Mouse (Mus musculus): ENCODE data around the gene Olfr549. TPM values are rescaled to one million over a fixed set of nuclear protein-coding genes. Genes with fewer than 3 reads are reported as not detected.

Gene Olfr549
- not detected for total RNA-seq (2021)
- long read RNA-seq, experiment 1 = 0 reads
- long read RNA-seq, experiment 2 = 0 reads

DNA sequence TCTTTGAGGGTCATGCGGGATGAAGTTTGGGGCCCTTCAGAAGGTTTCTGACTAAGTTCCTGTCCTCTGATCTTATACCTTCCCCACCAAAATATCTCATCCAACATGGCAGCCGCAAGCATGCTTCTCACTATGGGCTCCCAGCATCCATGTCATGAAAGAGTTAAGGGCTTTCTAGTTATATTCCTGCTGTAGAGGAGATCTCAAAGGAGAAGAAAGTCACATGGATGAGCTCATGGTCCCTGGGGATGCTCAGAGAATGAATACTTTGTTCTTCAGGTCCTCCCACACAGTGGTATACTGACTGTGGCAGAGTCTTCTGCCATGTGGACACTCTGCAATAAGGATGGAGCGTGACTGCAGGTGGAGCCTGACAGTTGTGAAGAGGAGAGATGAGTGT is at the start of gene Olfr549:
Gene Olfr549, plus strand, starts transcription at position 301 of the 400 bp plus-strand sequence.
- Histone ChIP-seq H3K27ac (no peak within 1 kb of the TSS), H3K4me3 (no peak within 1 kb of the TSS)
- no peak for DNase-seq (ENCODE audit: extremely low spot score in 1 of 2, low spot score in 2 of 2)
- intact Hi-C loops (cut with DNase I) = no loop called here
- TF ChIP-seq CTCF (IDR thresholded peaks at IDR 0.05) = no peak

DNA sequence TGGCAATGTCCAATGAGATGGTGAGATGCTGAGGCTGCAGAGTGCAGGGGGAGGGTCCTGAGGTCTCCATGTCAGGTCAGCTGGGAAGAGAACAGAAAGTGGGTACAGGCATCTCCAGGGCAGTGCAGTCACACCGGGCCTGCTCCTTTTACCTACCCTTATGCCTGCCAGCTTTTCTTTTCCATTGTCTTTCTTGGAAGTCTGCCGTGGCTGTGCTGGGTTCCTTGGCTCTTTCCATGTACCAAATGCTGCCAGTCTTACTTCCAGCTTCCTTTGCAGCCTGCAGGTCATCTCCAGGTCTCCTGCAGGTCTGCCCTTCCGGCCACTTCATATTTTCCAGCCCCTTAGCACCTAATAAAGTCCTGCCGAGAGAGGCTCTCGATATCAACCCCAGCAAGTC is 47.7 kb upstream of the Olfr549 start:
- DNase-seq (ENCODE audit: extremely low spot score in 1 of 2, low spot score in 2 of 2) = no peak
- intact Hi-C loops (cut with DNase I) = no loop called here
- Histone ChIP-seq H3K4me3 (no peak overlapping the region), H3K27ac (no peak overlapping the region)
- TF ChIP-seq CTCF (IDR thresholded peaks at IDR 0.05) = no peak

DNA sequence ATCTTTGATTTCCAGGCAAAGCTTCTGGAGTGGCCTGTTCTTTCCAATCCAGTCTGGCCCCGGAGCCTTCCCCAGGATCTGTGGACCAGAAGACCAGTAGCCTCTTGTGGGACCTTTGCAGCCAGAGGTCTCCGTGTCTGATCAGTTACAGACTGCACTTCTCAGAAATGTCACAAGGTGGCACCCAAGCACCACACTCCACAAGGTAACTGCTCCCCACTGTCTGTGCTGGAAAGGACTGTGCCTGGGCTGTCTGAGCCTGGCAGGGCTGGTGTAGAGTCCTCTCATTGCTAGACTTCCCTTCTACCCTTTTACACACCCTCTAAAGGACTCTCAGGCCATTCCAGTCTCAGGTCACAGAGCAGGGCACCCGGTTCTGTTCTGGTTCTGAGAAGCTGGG is 42.8 kb upstream of the Olfr549 start:
- peak; percentile 68 to 80 for DNase-seq (ENCODE audit: extremely low spot score in 1 of 2, low spot score in 2 of 2)
- peak; percentile 91 for TF ChIP-seq CTCF (IDR thresholded peaks at IDR 0.05)
- intact Hi-C loops (cut with DNase I) = no loop called here
- H3K4me3 ChIP-seq = no peak overlapping the region
- H3K27ac ChIP-seq = no peak overlapping the region

DNA sequence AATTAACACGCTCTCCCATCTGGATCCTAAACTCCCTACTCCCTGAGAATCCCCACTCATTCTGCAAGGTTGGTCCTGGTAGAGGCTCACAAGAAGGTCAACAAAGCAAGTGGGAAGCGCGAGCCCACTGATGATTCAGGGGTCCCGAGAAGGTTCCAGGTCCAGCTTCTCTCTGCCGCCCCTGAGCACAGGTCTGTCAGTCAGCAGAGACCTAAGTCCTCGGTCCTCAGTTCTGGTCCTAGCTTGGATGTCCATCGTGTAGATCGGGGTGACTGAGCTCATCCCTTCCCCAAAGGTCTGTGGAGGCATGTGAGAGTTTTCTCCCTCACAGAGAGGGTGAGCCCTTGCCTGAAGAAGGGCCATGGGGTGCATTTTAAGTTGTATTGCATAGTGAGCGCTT is 41.6 kb upstream of the Olfr549 start:
- no peak for DNase-seq (ENCODE audit: extremely low spot score in 1 of 2, low spot score in 2 of 2)
- no peak overlapping the region for H3K4me3 ChIP-seq
- H3K27ac ChIP-seq = no peak overlapping the region
- TF ChIP-seq CTCF (IDR thresholded peaks at IDR 0.05) = no peak
- intact Hi-C loops (cut with DNase I) = no loop called here

DNA sequence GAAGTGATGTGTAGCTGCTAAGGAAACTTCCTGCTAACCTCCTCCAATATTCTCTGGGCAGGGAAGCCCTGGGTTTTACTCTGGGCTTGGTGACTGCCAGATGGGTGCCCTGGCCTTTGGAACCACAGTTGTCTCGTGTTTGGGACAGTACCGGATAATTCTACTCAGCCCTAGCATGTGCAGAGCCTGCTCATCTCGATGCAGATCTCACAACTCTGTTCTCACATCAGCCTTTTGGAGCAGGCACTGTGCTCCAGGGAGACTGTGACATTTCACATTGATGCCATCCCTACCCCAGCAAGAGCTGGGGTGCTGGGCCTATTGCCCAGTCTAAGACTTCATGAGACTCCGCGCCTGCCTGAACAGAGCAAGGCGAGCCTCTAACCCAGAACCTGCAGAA is 41.0 kb upstream of the Olfr549 start:
- no peak for TF ChIP-seq CTCF (IDR thresholded peaks at IDR 0.05)
- DNase-seq (ENCODE audit: extremely low spot score in 1 of 2, low spot score in 2 of 2) = no peak

DNA sequence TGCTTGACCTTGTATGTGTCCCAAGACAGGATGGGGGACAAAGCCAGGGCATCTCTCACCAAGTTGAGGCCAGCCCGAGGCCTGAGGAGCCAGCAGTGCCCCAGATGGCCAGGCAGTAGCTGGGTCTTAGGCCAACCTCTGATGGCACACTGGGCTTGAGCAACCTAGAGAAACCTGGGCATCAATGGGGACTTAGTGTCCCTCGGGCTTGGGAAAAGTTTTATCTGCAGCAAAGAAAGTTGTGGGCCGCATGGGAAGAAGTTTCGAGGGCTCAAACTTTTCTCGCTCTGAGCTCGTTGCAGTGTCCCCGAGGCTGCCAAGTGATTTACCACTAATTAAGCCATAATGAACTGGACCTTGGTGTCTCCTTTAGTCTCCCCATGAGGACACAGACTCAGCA is 39.9 kb upstream of the Olfr549 start:
- TF ChIP-seq CTCF (IDR thresholded peaks at IDR 0.05) = no peak
- no peak overlapping the region for H3K27ac ChIP-seq
- no peak for DNase-seq (ENCODE audit: extremely low spot score in 1 of 2, low spot score in 2 of 2)
- intact Hi-C loops (cut with DNase I) = loop anchor here (5.0 kb wide), 1 partner anchor 188 kb away; the partner anchor contains the start of gene Olfr557
- H3K4me3 ChIP-seq = no peak overlapping the region

More for the DNA sequence above, 41.0 kb upstream of the Olfr549 start:
- H3K4me3 ChIP-seq = no peak overlapping the region
- H3K27ac ChIP-seq = no peak overlapping the region
- intact Hi-C loops (cut with DNase I) = no loop called here

GRCm38 (mm10) chr7:102511927-102512326 is 37.7 kb upstream of the Olfr549 start:
- intact Hi-C loops (cut with DNase I) = loop anchor here (2.0 to 5.0 kb wide), 4 partner anchors 185 to 1431 kb away; partner anchors contain the start of gene Olfr557
- H3K27ac ChIP-seq = no peak overlapping the region
- H3K4me3 ChIP-seq = no peak overlapping the region
- no peak for TF ChIP-seq CTCF (IDR thresholded peaks at IDR 0.05)
- DNase-seq (ENCODE audit: extremely low spot score in 1 of 2, low spot score in 2 of 2) = no peak

- TF ChIP-seq CTCF (IDR thresholded peaks at IDR 0.05) = peak; percentile 93
- Histone ChIP-seq H3K4me3 (peak overlapping the region; percentile 61), H3K27ac (peak overlapping the region; percentile 7; the same call in 1 of the 2 replicates)
- peak; percentile 86 to 92 for DNase-seq (ENCODE audit: extremely low spot score in 1 of 2, low spot score in 2 of 2)
- intact Hi-C loops (cut with DNase I) = loop anchor here (1.0 to 5.0 kb wide), 6 partner anchors 123 to 1430 kb away; partner anchors contain the start of gene Olfr557
Observed at GRCm38 (mm10) chr7:102512814-102513435, 36.7 kb upstream of the Olfr549 start.

- no peak overlapping the region for H3K27ac ChIP-seq
- no peak for TF ChIP-seq CTCF (IDR thresholded peaks at IDR 0.05)
Observed at GRCm38 (mm10) chr7:102514144-102514543, 35.5 kb upstream of the Olfr549 start.

GRCm38 (mm10) chr7:102516261-102517050 is 33.2 kb upstream of the Olfr549 start:
- no peak for TF ChIP-seq CTCF (IDR thresholded peaks at IDR 0.05)
- no peak overlapping the region for H3K27ac ChIP-seq
- no peak overlapping the region for H3K4me3 ChIP-seq
- no peak for DNase-seq (ENCODE audit: extremely low spot score in 1 of 2, low spot score in 2 of 2)
- intact Hi-C loops (cut with DNase I) = no loop called here

More at GRCm38 (mm10) chr7:102514144-102514543, 35.5 kb upstream of the Olfr549 start:
- intact Hi-C loops (cut with DNase I) = loop anchor here (5.0 kb wide), 1 partner anchor 183 kb away; the partner anchor contains the start of gene Olfr557
- H3K4me3 ChIP-seq = no peak overlapping the region
- DNase-seq (ENCODE audit: extremely low spot score in 1 of 2, low spot score in 2 of 2) = no peak

DNA sequence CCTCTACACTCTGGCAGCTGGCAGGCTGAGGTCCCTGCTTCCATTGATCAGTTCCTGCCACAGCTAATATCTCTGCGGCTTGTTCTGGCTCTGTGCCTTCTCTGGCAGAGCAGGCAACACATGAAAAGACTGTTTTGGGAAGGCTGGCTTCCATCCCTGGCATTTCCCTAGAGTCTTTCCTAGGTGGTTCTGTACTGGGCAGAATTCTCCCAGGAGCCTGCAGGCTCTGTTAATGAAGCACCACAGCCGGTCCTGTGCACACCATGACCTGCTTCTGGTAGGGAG is 32.7 kb upstream of the Olfr549 start:
- no peak for TF ChIP-seq CTCF (IDR thresholded peaks at IDR 0.05)
- DNase-seq (ENCODE audit: extremely low spot score in 1 of 2, low spot score in 2 of 2) = no peak
- Histone ChIP-seq H3K27ac (no peak overlapping the region), H3K4me3 (no peak overlapping the region)
- intact Hi-C loops (cut with DNase I) = no loop called here

GRCm38 (mm10) chr7:102529052-102529451 is 20.6 kb upstream of the Olfr549 start:
- intact Hi-C loops (cut with DNase I) = no loop called here
- DNase-seq (ENCODE audit: extremely low spot score in 1 of 2, low spot score in 2 of 2) = no peak
- H3K27ac ChIP-seq = no peak overlapping the region
- no peak for TF ChIP-seq CTCF (IDR thresholded peaks at IDR 0.05)
- no peak overlapping the region for H3K4me3 ChIP-seq

All from left cerebral cortex, adult 2 months (tissue).